ENCODE assay signal across 9 mouse cellular contexts in the genomic region with DNA sequence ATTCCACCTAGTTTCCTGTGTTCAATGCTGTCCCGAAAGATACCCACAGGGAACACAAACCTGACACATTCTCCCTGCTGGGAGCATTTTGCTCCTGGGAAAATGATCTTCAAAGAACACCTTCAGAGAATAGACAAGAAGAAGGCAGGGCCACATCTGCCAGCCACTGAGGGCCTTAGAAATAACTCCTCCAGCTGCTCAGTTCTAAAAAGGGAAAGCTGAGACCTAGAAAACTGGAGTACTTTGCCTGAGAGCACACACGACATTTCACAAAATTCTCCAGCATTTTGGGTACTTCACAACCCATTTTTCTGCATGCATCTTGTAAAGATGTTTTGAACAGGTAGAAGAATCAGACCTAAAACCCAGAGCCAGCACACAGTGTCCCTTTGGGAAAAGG.
"Had no signal": no experiment of that assay in that cellular context is flagged by ENCODE, and none has a peak within 500 bp of the region (broad histone marks: within the 10 kb centered on the region; RNA-seq: fewer than 3 reads in every experiment).

No protein-coding gene starts in this region.

- H3K27ac ChIP-seq: layer of hippocampus, adult 2 months; limb, embryonic 13.5 days; liver, embryonic 14.5 days; midbrain, embryonic 12.5 days; neural tube, embryonic 13.5 days had no signal

- H3K4me3 ChIP-seq: layer of hippocampus, adult 2 months; limb, embryonic 13.5 days; midbrain, embryonic 12.5 days; neural tube, embryonic 13.5 days had no signal

- H3K4me1 ChIP-seq: midbrain, embryonic 12.5 days; neural tube, embryonic 13.5 days had no signal

- DNase-seq: kidney, adult 8-10 months; kidney, postnatal 36 days; lung, adult 18-20 months; thymus, postnatal 14 days had no signal
